Mouse (Mus musculus) lung, adult 2 months (tissue): Measurements from ENCODE around the gene Zfhx3.

Experiments used
- CTCF ChIP-seq: fragments of 200-500 bp; IDR thresholded peaks from 2 replicates; pipeline ENCODE4 v1.5.1; 2011; ENCODE audit warnings: mild to moderate bottlenecking, low read length, control low read depth; ENCODE audit not compliant: insufficient read depth
- POLR2A ChIP-seq: fragments of 200-500 bp; IDR thresholded peaks from 2 replicates; pipeline ENCODE4 v1.6.1; 2011; ENCODE audit warnings: low read depth, mild to moderate bottlenecking, control low read depth, low read length, borderline replicate concordance; ENCODE audit errors: extremely low read depth

DNA sequence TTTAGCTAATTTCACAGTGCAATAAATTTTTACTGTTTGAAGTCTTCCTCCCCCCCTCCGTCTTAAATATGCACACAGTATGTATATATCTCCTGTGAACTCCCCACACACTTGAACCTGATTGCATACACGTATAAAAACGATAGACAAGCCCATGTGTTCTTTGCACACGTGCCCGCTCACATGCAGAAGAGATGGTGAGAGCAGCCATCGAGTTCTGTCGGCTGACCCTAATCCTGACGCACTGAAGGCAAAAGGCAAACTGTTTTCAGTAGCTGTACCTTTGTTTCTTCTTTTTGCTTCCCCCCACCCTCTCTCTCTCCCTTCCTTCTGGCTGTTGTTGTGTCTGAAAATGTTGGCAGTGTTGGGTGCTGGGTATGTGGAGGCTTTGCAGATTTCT, 18.4 kb downstream of the Zfhx3 start:
- TF ChIP-seq CTCF (no peak), POLR2A (no peak)
